Mouse (Mus musculus) telencephalon, adult 2 months (tissue): ENCODE data around the gene Cyp17a1.

Experiments used
- DNase-seq: peaks from one replicate; pipeline ENCODE4 v3.0.0-alpha.2; 2011; ENCODE audit warnings: low read depth, low spot score

Gene Cyp17a1

GRCm38 (mm10) chr19:46617361-46617760 is 55.6 kb downstream of the Cyp17a1 start:
- DNase-seq, result no peak
